Mouse (Mus musculus): ENCODE results near the gene Jmy.

DNA sequence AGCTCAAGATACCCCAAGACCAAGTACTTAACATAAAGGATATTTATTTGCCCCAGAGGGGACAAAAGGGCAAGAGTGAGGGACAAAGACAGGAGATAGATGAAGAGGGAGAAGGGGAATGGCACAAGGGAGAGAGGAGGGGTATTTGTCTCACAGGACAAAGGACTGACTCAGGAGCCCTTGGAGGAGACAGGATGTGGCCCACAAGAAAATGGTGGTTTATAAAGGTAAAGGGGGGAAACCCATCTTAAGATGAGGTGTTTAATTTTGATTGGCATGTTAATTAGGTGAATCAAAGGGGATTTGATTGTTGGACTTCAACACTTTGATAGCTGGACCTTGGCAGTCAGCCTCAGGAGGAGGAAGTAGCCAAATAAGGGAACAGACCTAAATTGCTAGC lies 44.7 kb upstream of the Jmy start:
- TF ChIP-seq E2F4 (IDR thresholded peaks at IDR 0.05; ENCODE audit: insufficient read depth) (no peak), MYOG (IDR thresholded peaks at IDR 0.05; ENCODE audit: control insufficient read depth in 1 of 3, insufficient read depth in 1 of 3, insufficient read length in 2 of 3, low read depth in 2 of 3) (no peak), POLR2A (IDR thresholded peaks at IDR 0.05; ENCODE audit: insufficient read length, low read depth) (no peak), MAX (IDR thresholded peaks at IDR 0.05; ENCODE audit: low read depth) (no peak), USF1 (IDR thresholded peaks at IDR 0.05; ENCODE audit: low read depth) (no peak), SRF (IDR thresholded peaks at IDR 0.05; ENCODE audit: control insufficient read depth, insufficient read length, low read depth) (no peak), POLR2AphosphoS2 (IDR thresholded peaks at IDR 0.05; ENCODE audit: insufficient read length, low read depth) (no peak)
